Mouse (Mus musculus): ENCODE measurements around the gene Paf1.

GRCm38 (mm10) chr7:28410841-28411475 lies 18.2 kb downstream of the Paf1 start:
- TF ChIP-seq CTCF (IDR thresholded peaks at IDR 0.05; ENCODE audit: control insufficient read depth, insufficient read depth, insufficient read length) (no peak), MAX (IDR thresholded peaks at IDR 0.05) (no peak), USF1 (IDR thresholded peaks at IDR 0.05; ENCODE audit: low read depth) (no peak), MYOD1 (IDR thresholded peaks at IDR 0.05; ENCODE audit: control insufficient read depth, insufficient read length, low read depth) (no peak), MYOG (IDR thresholded peaks at IDR 0.05; ENCODE audit: control insufficient read depth, extremely low read depth, insufficient read length) (no peak), FOSL1 (IDR thresholded peaks at IDR 0.05; ENCODE audit: insufficient read depth, low read length, poor library complexity, severe bottlenecking) (no peak)

Data from C2C12 (cell line).